Mouse (Mus musculus): ENCODE measurements at regions not wholly inside any gene's neighbourhood (a gene's known extent, or its start where the extent isn't known, plus 50 kb on each side); places are given as distances from the start of the nearest gene placed in this dataset.

DNA sequence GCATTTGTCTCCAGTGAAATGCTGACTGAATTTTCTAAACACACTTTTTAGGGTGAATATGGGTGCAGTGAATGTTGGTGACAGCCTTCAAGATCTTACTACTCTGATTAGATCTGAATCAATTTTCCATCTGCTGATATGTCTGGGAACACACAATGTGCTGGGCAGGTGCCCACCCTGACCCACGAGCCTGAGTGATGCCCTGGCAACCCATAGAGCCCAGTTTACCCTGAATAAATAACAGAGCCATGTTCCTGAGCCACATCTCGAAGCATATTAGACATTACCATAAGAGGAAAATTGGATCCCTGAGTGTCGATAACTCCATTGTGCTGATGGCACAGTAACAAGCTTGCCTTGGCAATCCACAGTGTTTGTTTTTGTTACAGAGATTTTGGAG, 644.9 kb downstream of the Nedd1 start:
- DNase-seq (ENCODE audit: low spot score): no peak

DNA sequence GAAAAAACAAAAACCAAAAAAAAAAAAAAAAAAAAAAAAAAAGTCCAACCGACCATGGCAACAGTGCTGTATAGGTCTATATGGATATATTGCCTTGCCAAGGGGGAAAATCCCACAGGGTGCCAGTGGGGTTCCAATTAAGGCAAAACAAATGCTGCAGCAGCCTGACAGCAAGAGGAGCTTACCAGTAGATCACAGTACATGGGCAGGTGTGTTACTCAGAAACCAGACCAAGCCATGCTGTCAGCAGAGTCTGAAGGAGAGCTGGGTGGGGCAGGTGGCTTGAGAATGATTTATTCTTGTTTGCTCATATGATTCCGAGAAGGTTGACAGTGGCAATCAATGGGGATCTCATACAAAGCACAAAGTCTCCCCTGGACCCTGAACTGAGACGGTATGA, 645.5 kb downstream of the Nedd1 start:
- DNase-seq (ENCODE audit: low spot score): no peak

DNA sequence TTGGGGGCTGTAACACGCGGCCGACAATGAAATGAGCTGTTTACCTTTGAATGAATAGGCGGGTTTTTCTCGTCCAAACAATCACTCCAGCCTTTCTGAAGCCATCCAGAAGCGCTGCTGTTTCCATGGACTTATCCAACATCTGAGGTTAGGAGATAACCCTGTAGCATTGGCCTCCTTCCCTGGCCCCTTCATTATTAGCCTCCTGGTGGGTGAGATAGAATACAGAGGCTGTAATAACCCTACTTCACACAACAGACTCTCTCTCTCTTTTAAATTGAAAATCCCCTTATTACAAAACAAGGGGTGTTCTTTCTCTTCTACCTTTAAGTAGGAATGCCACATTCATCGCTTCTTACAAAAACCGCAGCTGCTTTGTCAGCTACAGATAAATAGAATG, 646.8 kb downstream of the Nedd1 start:
- DNase-seq (ENCODE audit: low spot score): no peak

DNA sequence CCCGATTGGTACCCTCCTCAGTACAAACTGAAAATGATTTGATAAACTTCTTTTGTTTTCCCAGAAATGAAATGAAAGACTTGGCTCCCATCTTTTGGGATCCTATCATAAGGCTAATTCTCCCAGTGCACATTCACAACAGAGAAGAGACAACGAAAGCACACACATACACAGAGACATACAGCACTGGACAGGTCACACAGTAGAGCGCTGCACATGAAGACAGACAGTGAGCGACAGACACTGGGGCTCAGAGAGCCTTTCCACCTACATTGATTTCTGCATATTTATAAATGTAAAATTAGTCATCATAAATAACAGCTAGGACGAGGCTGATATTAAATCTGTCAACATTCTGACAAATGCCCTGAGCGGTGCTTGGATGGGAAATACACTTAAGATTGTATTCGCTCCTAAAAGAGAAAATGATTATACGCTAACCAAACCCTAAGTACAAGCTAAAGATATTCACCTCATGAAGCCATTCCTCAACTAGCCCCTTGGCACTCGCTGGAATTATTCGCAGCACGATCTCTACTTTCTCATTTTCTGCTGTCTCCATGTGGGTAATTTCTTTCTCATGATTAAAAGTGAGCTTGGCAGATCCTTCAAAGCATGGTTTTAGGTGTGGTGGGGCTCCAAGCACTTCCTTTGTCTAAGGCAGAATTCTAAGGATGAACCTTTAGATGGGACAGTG, 647.4 kb downstream of the Nedd1 start:
- no peak for DNase-seq (ENCODE audit: low spot score)

DNA sequence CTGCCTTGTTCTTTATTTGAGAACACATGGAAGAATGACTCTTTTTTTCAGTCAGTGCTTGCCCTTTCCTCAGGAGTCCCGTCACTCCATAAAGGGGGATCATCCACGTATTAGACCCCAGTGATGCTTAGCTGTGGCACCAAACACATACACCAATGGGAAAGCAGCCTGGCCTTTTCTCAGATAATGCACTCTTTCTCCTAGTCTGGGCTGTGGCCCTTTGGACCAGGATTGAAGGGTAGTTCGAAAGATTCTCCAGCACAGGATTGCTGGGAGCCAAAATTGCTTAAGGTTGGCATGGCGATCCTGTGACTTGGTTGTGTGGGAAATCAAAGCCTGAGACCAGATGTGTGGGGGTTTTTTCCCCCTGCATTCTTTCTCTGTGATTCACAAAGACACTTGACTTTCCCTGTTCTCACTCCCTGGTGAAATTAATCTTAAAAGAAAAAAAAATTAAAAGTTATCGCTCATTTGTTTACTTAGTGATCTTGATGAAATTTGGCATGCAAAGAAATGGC, 648.3 kb downstream of the Nedd1 start:
- no peak for DNase-seq (ENCODE audit: low spot score)

DNA sequence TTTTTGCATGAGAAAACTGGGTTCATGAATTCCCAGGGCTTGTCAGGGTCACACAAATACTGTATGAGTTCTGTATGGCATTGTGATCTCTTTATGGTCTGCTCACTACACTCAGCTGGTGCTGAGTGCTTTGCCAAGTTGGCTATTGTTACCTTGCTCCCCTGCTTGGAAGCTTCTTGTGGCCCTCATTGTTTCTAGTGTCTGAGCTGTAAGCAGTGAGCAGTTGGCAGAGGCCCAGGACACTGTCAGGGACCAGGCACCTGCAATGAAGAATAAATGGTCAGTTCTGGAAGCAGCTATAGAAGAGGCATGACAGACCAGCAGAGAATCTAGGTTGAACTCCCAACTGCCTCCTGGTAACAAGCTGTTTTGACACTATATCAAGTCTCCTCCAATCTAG, 677.4 kb downstream of the Nedd1 start:
- DNase-seq (ENCODE audit: low spot score): no peak

DNA sequence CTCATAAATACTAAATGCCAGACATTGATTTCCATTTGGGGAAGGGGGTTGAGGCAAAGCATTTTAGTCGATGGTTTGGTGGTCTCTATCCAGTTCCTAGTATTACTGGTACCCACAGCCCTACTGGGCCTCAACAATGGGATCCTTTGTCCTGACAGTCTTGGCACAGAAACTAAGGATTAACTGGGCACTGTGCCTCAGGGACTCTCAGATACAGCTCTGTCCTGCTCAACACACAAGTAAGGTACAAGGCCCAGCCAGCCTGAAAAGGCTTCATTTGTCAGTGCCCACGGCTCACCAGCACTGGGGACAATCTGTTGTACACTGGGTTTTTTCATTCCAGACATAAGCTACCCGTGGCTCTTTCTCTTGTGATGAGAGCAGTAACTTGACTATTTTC, 686.0 kb downstream of the Nedd1 start:
- no peak for DNase-seq (ENCODE audit: low spot score)

DNA sequence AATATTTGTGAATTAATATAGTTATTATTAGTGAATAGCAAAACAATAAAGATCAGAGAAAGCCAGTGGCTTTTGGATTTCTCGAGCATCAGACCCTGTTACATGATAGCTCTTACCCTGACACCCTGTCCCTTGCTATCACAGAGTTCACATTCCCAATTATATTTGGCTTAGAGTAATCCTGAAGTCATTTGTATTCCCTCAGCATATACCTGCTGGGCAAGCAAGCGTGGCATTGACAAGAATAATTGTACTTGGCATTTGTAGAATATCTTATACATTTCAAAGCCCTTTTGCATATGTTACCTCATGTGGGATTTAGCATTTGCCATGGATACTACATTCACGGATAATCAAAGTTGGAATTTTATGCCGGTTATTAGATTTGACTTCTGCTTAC, 692.0 kb downstream of the Nedd1 start:
- no peak for DNase-seq (ENCODE audit: low spot score)

DNA sequence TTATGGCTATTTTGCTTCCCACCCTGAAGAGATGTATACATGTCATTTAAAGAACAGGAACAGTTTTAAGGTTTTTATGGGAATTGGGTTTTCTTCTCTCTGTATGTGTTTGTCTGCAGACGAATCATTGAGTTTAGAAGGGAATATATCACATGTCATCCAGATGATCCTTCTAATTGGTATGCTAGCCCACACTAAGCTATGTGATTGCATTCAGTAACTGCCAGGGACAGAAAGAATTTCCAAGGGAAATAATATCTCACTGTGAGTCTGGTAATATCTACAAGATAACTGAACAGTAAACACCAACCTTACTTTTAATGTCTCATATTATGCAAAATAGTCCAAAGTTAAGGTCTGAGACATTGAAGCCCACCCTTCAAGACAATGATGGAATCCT, 698.0 kb downstream of the Nedd1 start:
- DNase-seq (ENCODE audit: low spot score): no peak

DNA sequence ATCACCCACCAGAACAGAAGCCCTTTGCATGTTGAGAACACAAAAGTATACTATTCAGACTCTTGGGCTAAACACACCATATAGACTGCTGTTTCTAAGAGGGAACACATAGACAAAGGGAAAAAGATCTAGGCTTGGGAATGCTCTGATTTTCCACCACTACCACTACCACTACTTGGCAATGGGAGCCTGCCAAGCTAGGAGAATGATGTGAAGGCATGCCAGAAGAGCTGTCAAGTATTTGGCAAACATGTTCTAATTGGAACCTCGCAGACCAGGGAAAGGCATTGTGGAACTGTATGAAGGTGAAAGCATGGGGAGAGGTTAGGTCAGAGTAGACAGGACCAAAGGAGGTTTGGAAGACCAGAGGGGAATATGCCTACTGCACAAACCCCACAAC, 701.2 kb downstream of the Nedd1 start:
- DNase-seq (ENCODE audit: low spot score): no peak

DNA sequence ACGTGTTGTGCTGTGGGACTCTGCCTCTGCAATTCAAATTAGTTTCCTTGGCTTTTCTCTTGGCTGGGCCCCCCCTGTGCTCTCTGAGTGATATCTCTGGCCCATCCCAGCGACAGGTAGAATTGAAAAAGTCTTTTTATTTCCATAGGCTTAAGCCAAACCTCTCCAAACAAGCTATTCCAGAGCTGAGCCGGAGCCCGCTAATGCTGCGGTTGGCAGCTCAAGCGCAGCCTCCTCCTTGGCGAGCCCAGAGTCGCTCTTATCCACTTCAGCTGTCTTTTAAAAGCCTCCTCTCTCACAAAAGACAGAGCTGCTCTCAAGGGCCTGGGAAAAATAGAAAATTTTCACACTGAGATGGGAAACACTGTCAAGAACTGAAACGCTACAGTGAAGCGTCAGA, 712.7 kb downstream of the Nedd1 start:
- DNase-seq (ENCODE audit: low spot score): no peak

DNA sequence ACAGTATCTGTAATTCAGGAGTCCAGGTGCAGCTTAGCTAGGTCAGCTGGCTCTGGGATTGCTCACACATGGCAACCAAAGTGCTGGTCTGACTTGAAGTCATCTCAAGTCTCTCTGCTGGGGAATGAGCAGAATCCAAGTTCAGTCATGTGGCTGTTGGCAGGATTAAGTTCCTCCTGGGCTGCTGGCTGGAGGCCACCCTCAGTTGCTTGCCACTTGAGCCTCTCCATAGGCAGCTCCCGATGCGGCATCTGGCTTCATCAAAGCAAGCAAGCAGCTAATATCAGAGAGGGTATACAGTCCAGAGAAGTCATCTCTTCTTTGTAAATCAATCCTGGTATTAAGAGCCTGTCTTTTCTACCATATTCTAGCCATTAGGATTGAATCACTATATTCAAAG, 714.3 kb downstream of the Nedd1 start:
- no peak for DNase-seq (ENCODE audit: low spot score)

DNA sequence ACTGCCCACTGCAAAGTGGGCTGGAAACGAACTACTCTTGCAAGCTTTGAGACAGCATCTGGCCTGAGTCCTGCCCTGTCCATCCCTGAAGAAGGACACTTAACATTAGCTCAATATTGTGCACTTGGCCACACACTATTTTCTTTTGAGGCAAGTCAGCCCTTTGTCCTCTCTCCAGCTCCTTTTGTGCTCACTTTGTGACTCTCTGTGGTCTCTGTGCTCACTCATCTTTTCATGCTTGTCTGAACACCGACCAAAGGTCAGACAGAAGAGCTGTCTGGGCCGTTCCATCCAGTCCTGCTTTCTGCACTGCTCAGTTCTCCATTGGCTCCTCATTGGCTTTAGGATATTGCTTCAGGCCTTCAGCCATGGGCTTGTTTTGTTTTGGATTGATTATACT, 715.8 kb downstream of the Nedd1 start:
- no peak for DNase-seq (ENCODE audit: low spot score)

DNA sequence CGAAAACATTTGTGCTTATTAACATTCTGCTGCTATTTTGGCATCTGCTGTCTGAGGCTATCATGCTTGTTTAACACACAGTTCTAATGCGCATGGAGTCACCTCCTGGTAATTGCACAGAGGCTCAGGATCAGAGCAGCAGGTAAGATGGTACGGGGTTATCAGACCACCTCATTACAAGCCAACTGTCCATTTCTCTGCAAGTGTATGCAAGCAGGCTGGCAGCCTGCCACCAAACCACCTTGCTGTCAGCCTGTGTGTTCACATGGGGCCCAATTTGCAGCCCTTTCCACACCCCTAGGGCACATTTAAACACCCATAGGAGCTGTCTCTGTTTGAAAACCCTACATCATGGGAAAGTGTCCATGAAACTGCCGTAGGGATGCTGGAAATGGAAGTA, 731.2 kb downstream of the Nedd1 start:
- DNase-seq (ENCODE audit: low spot score): no peak

DNA sequence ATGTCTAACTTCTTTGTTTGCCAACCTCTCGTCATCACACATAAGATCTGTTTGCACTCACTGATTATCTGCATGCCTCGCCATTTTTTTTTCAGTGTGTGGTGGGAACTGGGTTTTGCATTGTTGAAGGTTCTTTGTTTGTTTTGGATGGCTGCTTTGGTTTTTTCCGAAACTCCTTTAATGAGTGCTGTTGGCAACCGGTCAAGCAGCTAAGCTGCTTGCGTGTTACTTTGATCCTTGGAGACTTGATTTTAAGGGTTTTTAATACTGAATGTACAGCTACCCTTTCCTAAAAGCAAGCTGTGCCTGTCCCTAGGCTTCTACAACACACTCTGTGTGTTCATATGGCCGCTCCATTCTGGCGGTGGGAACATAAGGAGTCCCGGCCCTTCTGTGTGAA, 733.9 kb downstream of the Nedd1 start:
- no peak for DNase-seq (ENCODE audit: low spot score)

DNA sequence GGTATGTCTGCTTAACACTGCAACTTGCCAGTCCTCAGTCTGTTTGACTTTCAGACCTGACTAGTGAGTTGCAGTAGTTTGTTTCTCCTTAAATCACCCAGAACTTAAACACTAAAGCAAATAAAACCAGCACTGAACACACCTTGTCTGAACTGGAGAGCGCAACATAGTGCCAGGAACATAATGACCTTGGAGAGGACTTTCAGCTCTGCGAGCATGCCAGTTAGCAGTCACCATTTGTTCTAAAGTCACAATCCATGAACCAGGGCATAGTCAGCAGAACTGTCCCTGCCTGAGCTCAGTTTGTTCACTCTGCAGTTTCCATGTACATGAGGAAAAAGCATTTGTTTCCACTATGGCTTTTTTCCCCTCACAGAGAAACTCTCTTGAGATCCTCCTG, 742.4 kb downstream of the Nedd1 start:
- no peak for DNase-seq (ENCODE audit: low spot score)

DNA sequence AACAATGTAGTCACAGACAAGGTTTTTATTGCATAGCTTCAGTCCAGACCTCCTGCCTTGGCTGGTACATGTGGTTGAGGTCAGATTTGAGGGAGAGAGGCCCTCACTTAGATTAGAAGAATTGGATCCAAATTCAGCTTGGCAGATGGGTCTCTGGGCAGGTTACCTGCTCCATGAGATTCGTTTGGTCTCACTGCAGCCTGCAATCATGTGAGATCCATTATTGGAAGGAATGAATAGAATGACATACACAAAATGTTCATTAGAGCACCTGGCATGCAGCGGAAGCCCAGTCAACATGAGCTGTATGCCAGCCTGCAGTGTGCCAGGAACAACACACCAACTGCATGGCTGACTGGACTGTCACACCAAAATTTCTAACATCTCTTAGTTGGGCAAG, 750.3 kb downstream of the Nedd1 start:
- DNase-seq (ENCODE audit: low spot score): no peak

DNA sequence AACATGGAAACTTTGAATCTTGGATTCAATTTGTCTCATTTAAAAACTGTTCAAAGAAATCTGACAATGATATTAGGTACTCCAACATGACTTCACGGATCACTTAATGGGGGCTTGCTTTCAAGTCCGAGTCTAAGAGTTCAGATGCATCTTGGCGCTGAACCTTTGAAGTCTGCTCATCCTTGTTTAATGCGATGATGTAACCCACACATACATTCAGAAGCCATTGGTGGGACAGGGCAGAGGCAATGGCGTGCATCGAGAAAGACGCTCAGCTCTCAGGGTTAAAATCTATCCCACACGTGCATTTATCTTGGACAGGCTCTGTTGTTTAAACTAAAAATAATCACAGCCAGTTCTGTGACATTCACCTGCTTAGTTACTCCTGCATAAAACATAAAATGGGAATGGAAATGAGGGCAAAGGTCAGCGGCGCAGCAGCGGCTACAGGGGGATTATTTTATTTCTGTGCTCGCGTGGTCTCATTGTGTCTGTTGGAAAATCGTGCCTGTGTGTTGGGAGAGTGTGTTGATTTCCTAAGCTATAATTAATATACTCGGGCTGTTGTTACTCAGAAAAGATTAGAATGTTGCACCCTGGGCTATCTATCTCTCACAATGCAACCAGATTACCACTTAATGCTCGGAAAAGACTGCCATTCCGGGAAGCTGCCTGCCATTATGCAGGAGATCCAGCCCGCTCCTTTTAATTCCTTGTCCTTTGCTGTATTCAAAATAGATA, 754.5 kb downstream of the Nedd1 start:
- no peak for DNase-seq (ENCODE audit: low spot score)

DNA sequence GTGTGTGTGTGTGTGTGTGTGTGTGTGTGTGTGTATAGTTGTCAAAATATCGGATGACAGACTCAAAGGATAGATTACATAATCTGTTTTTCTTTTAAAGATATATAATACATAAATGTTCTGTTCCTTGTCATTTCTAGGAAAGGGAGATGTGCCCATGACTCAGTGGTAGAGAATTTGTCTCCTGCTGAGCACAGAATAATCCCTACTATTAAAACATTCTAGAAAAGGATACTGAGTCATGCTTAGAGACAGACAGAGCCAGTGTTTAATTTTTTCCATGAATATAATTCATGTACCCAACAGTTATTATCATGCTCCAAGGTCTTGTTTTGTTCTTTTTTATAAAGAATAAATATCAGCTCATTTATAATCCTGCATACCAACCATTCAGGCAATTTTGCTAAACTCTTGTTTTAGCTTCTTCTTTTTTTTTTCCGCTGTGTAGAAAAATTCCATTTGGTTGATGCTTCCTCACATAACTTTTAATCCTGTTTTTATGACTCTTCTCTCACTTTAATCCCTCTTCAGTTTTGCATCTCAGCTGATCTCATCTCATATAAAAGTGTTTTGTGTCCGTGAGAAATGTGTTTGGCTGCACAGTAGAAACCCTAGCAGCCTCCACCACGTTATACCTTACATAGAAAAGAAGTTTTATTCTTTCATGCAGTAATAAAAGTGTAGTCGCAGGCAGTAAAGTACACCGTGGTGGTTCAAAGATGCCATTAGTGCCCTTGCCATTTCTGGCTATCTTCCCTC, 762.3 kb downstream of the Nedd1 start:
- DNase-seq (ENCODE audit: low spot score): no peak

DNA sequence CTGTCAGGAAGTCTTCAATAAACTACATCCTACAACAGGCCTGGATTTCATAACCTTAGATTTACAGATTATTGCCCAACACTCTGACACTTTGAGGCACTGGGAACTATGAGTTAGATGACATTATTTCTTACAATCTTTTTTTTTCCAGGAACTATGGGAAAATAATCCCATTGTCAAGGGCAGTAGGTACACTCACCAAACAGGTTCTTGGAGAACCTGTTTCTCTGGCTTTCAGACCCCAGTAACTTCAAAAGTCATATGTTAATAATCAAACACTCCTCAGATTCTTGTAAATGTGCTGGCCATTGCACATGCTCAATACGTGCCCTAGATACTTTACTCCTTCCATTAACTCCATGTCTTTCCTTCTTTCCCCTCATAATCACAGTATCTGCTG, 769.1 kb downstream of the Nedd1 start:
- DNase-seq (ENCODE audit: low spot score): no peak

DNA sequence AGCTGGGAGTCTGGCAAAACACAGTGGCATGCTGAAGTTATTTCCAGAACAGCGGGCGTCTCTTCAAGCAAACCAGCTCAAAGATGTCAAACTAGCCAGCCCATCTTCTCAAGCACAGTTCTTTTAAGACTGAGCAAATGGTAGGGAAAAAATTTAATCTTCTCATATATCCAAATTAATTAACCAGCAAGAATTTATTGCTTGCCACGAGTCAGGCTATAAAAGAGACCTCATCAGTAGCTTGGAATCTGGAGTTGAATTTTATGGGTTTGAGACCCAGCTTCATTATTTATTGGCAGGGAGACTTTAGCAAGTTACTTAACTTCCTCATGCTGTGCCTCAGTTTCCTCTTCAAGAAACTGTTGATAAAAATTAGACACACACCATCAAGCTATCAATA, 742.5 kb upstream of the Tmpo start:
- no peak for DNase-seq (ENCODE audit: low spot score)

DNA sequence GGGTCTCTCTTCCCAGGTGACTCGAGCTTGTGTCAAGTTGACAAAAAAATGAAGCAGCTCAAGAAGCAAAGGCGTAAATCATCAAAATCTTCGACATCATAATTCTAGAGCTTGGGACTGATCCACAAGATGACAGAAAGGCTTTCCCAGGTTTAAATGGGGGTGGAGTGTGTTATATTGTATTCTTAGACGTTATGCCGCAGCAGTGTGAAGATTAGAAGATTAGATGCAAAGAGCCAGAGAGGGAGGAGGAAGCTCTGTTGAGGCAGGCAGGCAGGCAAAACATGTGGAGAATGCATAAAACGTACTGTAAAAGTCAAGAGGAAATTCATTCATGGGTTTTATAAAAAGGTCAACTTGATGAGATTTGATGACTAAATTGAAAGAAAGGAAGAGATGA, 708.7 kb upstream of the Tmpo start:
- DNase-seq (ENCODE audit: low spot score): no peak

DNA sequence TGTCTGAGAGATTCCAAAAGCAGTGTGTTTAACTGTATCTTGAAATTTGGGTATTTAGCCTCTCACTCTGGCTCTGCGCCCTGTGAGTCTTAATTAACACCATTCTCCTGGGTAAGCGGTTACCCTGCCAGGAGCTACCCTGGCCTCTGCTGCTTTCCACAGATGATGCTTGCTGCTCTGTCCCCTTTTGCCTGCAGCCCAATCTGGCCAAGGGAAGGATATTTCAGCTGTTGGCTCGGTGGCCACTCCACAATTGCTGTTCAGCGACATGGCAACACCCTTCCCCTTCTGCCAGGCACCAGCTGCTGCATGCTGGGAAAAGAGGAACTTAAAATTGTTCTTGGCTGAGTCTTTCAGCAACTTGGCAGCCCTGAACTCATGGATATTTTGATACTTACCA, 707.4 kb upstream of the Tmpo start:
- DNase-seq (ENCODE audit: low spot score): no peak

Data from urinary bladder, postnatal 25 days (tissue).